Mouse (Mus musculus): ENCODE measurements around the gene Clcnka. TPM values are rescaled to one million over a fixed set of nuclear protein-coding genes. Genes with fewer than 3 reads are reported as not detected.

The Clcnka gene
- polyA plus RNA-seq, 1 experiment from 2014 or later: not detected

DNA sequence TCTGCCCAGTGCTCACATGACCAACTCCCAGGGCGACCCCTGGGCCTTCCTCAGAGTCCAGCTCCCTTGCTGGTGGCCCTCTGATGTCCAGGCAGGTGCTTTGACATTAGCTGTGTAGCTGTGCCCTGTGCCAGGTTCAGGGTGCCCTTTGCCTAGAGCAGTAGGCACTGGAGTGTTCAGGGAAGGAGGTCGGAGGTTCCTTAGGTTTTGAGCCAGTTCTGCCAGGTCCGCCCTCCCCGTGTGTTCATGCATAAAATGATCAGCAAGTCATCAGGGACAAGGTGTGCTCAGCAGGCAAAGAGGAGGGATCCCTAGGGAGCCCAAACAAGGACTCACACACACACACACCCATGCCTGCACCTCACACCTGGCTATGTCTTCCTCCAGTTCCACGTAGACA lies 45.5 kb downstream of the Clcnka start:
- H3K9me3 ChIP-seq (ENCODE audit: control insufficient read depth, low read length): no peaks in the 10 kb centered on the region
- no peaks in the 10 kb centered on the region for H3K27me3 ChIP-seq (ENCODE audit: control insufficient read depth, insufficient read depth, low read length)
- no peak for ATAC-seq (ENCODE audit: insufficient read depth, low FRiP score, low TSS enrichment)
- no peaks in the 10 kb centered on the region for H3K4me1 ChIP-seq (ENCODE audit: control insufficient read depth, insufficient read depth, low read length)
- no peak overlapping the region for H3K9ac ChIP-seq (ENCODE audit: low read length)
- H3K27ac ChIP-seq (ENCODE audit: low read depth, low read length): no peak overlapping the region
- 71% methylated on average over 5 of the region's 5 CpGs for WGBS
- no peak overlapping the region for H3K4me3 ChIP-seq (ENCODE audit: low read depth, low read length)
- no peaks in the 10 kb centered on the region for H3K36me3 ChIP-seq (ENCODE audit: control insufficient read depth, insufficient read depth, low read length)
- DNase-seq (ENCODE audit: low spot score): no peak
- H3K4me2 ChIP-seq (ENCODE audit: low read depth): no peak overlapping the region

- Histone ChIP-seq H3K4me3 (ENCODE audit: low read depth, low read length) (no peak overlapping the region), H3K27me3 (ENCODE audit: control insufficient read depth, insufficient read depth, low read length) (no peaks in the 10 kb centered on the region), H3K9me3 (ENCODE audit: control insufficient read depth, low read length) (no peaks in the 10 kb centered on the region), H3K36me3 (ENCODE audit: control insufficient read depth, insufficient read depth, low read length) (no peaks in the 10 kb centered on the region), H3K4me1 (ENCODE audit: control insufficient read depth, insufficient read depth, low read length) (no peaks in the 10 kb centered on the region), H3K4me2 (ENCODE audit: low read depth) (no peak overlapping the region), H3K27ac (ENCODE audit: low read depth, low read length) (no peak overlapping the region), H3K9ac (ENCODE audit: low read length) (no peak overlapping the region)
- ATAC-seq (ENCODE audit: insufficient read depth, low FRiP score, low TSS enrichment): no peak
- WGBS: 63% methylated on average over 7 of the region's 7 CpGs
- no peak for DNase-seq (ENCODE audit: low spot score)
Measured at GRCm38 (mm10) chr4:141351972-141352371, 46.6 kb downstream of the Clcnka start.

DNA sequence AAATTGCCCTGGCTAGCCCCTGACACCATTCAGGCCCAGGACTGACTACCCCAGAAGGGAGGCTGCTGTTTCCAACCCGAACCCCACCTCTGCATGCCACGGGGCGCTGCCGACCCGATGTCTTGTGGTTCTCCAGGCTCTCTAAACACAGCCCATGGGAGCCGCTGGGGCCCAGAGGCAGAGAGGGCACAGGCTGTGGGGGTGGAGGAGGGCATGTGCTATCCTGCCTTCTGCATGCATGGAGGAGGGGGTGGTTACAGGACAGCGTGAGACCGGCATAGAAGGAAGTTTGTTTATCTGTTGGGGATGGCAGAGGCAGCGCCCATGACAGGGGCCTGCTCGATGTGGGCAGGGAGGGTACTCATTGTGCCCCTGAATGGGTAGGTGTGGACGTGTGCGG lies 48.5 kb downstream of the Clcnka start:
- Histone ChIP-seq H3K9me3 (ENCODE audit: control insufficient read depth, low read length) (no peaks in the 10 kb centered on the region), H3K27ac (ENCODE audit: low read depth, low read length) (no peak overlapping the region), H3K4me1 (ENCODE audit: control insufficient read depth, insufficient read depth, low read length) (no peaks in the 10 kb centered on the region), H3K9ac (ENCODE audit: low read length) (no peak overlapping the region), H3K4me2 (ENCODE audit: low read depth) (no peak overlapping the region), H3K4me3 (ENCODE audit: low read depth, low read length) (no peak overlapping the region), H3K27me3 (ENCODE audit: control insufficient read depth, insufficient read depth, low read length) (no peaks in the 10 kb centered on the region), H3K36me3 (ENCODE audit: control insufficient read depth, insufficient read depth, low read length) (no peaks in the 10 kb centered on the region)
- DNase-seq (ENCODE audit: low spot score) (no peak), ATAC-seq (ENCODE audit: insufficient read depth, low FRiP score, low TSS enrichment) (no peak)
- 86% methylated on average over 12 of the region's 12 CpGs for WGBS

GRCm38 (mm10) chr4:141348616-141349015 lies 49.9 kb downstream of the Clcnka start:
- H3K36me3 ChIP-seq (ENCODE audit: control insufficient read depth, insufficient read depth, low read length): no peaks in the 10 kb centered on the region
- no peaks in the 10 kb centered on the region for H3K27me3 ChIP-seq (ENCODE audit: control insufficient read depth, insufficient read depth, low read length)
- H3K4me1 ChIP-seq (ENCODE audit: control insufficient read depth, insufficient read depth, low read length): no peaks in the 10 kb centered on the region
- H3K9ac ChIP-seq (ENCODE audit: low read length): no peak overlapping the region
- no peak overlapping the region for H3K4me2 ChIP-seq (ENCODE audit: low read depth)
- WGBS: 80% methylated on average over 11 of the region's 11 CpGs
- no peak for ATAC-seq (ENCODE audit: insufficient read depth, low FRiP score, low TSS enrichment)
- no peaks in the 10 kb centered on the region for H3K9me3 ChIP-seq (ENCODE audit: control insufficient read depth, low read length)
- DNase-seq (ENCODE audit: low spot score): no peak
- no peak overlapping the region for H3K27ac ChIP-seq (ENCODE audit: low read depth, low read length)
- H3K4me3 ChIP-seq (ENCODE audit: low read depth, low read length): no peak overlapping the region

GRCm38 (mm10) chr4:141347365-141347797 lies 51.1 kb downstream of the Clcnka start:
- Histone ChIP-seq H3K4me2 (ENCODE audit: low read depth) (no peak overlapping the region), H3K9ac (ENCODE audit: low read length) (no peak overlapping the region), H3K36me3 (ENCODE audit: control insufficient read depth, insufficient read depth, low read length) (no peaks in the 10 kb centered on the region), H3K4me3 (ENCODE audit: low read depth, low read length) (no peak overlapping the region), H3K27ac (ENCODE audit: low read depth, low read length) (no peak overlapping the region), H3K9me3 (ENCODE audit: control insufficient read depth, low read length) (no peaks in the 10 kb centered on the region), H3K4me1 (ENCODE audit: control insufficient read depth, insufficient read depth, low read length) (no peaks in the 10 kb centered on the region), H3K27me3 (ENCODE audit: control insufficient read depth, insufficient read depth, low read length) (no peaks in the 10 kb centered on the region)
- ATAC-seq (ENCODE audit: insufficient read depth, low FRiP score, low TSS enrichment) (no peak), DNase-seq (ENCODE audit: low spot score) (no peak)
- 79% methylated on average over 8 of the region's 8 CpGs for WGBS

- H3K4me3 ChIP-seq (ENCODE audit: low read depth, low read length): no peak overlapping the region
- DNase-seq (ENCODE audit: low spot score) (no peak), ATAC-seq (ENCODE audit: insufficient read depth, low FRiP score, low TSS enrichment) (no peak)
- H3K9ac ChIP-seq (ENCODE audit: low read length): no peak overlapping the region
- no peak overlapping the region for H3K4me2 ChIP-seq (ENCODE audit: low read depth)
- H3K27me3 ChIP-seq (ENCODE audit: control insufficient read depth, insufficient read depth, low read length): no peaks in the 10 kb centered on the region
- H3K4me1 ChIP-seq (ENCODE audit: control insufficient read depth, insufficient read depth, low read length): no peaks in the 10 kb centered on the region
- H3K27ac ChIP-seq (ENCODE audit: low read depth, low read length): no peak overlapping the region
- 89% methylated on average over 12 of the region's 12 CpGs for WGBS
- H3K36me3 ChIP-seq (ENCODE audit: control insufficient read depth, insufficient read depth, low read length): no peaks in the 10 kb centered on the region
- no peaks in the 10 kb centered on the region for H3K9me3 ChIP-seq (ENCODE audit: control insufficient read depth, low read length)
Measured at GRCm38 (mm10) chr4:141345219-141345618, 53.3 kb downstream of the Clcnka start.

DNA sequence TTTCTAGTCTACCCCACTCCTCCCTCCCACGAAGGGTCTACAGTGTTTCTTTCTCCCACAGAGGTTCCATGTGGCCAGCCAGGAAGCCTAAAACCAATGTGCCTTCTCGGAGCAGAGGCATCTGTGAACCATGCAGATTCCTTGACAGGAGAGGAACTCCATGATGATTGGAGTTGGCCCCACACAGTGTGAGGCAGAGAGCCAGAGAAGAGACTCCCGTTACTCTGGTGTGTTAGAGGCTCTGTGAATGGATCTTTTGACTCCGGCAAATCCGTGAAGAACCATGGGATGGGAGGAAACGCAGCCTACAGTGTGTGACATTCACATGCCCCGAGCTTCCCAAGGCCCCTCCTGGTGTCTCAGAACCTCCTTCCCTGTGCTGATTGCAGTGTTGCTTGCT lies 55.0 kb downstream of the Clcnka start:
- Histone ChIP-seq H3K36me3 (ENCODE audit: control insufficient read depth, insufficient read depth, low read length) (no peaks in the 10 kb centered on the region), H3K9ac (ENCODE audit: low read length) (no peak overlapping the region), H3K9me3 (ENCODE audit: control insufficient read depth, low read length) (no peaks in the 10 kb centered on the region), H3K27ac (ENCODE audit: low read depth, low read length) (no peak overlapping the region), H3K27me3 (ENCODE audit: control insufficient read depth, insufficient read depth, low read length) (no peaks in the 10 kb centered on the region), H3K4me2 (ENCODE audit: low read depth) (no peak overlapping the region), H3K4me3 (ENCODE audit: low read depth, low read length) (no peak overlapping the region), H3K4me1 (ENCODE audit: control insufficient read depth, insufficient read depth, low read length) (peaks cover 5% of the 10 kb centered on the region)
- ATAC-seq (ENCODE audit: insufficient read depth, low FRiP score, low TSS enrichment) (no peak), DNase-seq (ENCODE audit: low spot score) (no peak)
- 81% methylated on average over 7 of the region's 7 CpGs for WGBS

DNA sequence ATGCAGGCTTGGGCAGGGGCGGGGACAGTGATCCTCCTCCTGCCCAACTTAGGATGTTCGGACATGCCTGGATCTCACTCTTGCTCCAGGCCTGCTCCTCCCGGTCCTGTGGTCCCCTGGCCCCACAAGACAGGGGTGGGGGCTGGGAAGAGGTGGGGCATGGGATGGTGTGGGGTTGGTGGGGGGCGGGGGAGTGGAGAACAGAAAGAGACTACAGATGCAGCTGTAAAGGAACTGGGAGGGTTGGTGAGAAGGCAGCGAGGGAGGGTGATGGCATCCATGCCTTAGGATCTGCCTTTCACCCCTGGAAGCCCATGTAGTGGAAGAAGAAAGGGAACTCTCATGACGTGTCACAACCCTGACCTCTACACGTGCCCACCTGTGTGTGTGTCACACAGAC lies 57.0 kb downstream of the Clcnka start:
- no peaks in the 10 kb centered on the region for H3K9me3 ChIP-seq (ENCODE audit: control insufficient read depth, low read length)
- H3K36me3 ChIP-seq (ENCODE audit: control insufficient read depth, insufficient read depth, low read length): no peaks in the 10 kb centered on the region
- H3K9ac ChIP-seq (ENCODE audit: low read length): no peak overlapping the region
- peaks cover 13% of the 10 kb centered on the region for H3K4me1 ChIP-seq (ENCODE audit: control insufficient read depth, insufficient read depth, low read length)
- WGBS: 51% methylated on average over 7 of the region's 7 CpGs
- no peak for ATAC-seq (ENCODE audit: insufficient read depth, low FRiP score, low TSS enrichment)
- no peak for DNase-seq (ENCODE audit: low spot score)
- no peaks in the 10 kb centered on the region for H3K27me3 ChIP-seq (ENCODE audit: control insufficient read depth, insufficient read depth, low read length)
- no peak overlapping the region for H3K4me3 ChIP-seq (ENCODE audit: low read depth, low read length)
- no peak overlapping the region for H3K27ac ChIP-seq (ENCODE audit: low read depth, low read length)
- H3K4me2 ChIP-seq (ENCODE audit: low read depth): no peak overlapping the region

DNA sequence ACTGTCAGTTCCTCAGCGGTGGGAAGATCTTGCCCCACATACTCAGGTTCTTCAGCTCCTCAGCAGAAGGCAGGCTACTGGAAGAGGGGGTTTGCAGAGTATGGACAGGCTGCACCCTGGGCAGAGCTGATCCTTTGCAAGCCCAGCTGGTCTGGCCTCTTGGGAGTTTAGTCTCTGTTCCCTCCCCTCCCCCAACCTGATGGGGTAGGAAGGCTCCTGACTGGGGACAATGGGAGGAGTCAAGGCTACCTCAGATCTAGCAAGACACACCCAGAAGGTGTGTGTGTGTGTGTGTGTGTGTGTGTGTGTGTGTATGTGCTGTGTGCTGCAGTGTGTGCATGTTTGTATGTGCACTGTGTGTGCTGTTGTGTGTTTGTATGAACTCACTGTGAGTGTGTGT lies 59.7 kb downstream of the Clcnka start:
- no peak overlapping the region for H3K27ac ChIP-seq (ENCODE audit: low read depth, low read length)

More for the DNA sequence above, 59.7 kb downstream of the Clcnka start:
- H3K4me1 ChIP-seq (ENCODE audit: control insufficient read depth, insufficient read depth, low read length): peaks cover 27% of the 10 kb centered on the region
- H3K36me3 ChIP-seq (ENCODE audit: control insufficient read depth, insufficient read depth, low read length): no peaks in the 10 kb centered on the region
- ATAC-seq (ENCODE audit: insufficient read depth, low FRiP score, low TSS enrichment) (no peak), DNase-seq (ENCODE audit: low spot score) (no peak)
- no peak overlapping the region for H3K4me3 ChIP-seq (ENCODE audit: low read depth, low read length)
- H3K9me3 ChIP-seq (ENCODE audit: control insufficient read depth, low read length): no peaks in the 10 kb centered on the region
- 23% methylated on average over 1 of the region's 1 CpGs for WGBS
- no peak overlapping the region for H3K9ac ChIP-seq (ENCODE audit: low read length)
- H3K27me3 ChIP-seq (ENCODE audit: control insufficient read depth, insufficient read depth, low read length): no peaks in the 10 kb centered on the region
- no peak overlapping the region for H3K4me2 ChIP-seq (ENCODE audit: low read depth)
